Mouse (Mus musculus) cerebellum, postnatal 25 days (tissue): ENCODE measurements at regions not wholly inside any gene's neighbourhood (a gene's known extent, or its start where the extent isn't known, plus 50 kb on each side); places are given as distances from the start of the nearest gene placed in this dataset.

ENCODE experiments used
- DNase-seq, 2 experiments: peaks; one replicate each; pipeline ENCODE4 v3.0.0; 2021; ENCODE audit warnings: mixed read lengths in 2 of 2

DNA sequence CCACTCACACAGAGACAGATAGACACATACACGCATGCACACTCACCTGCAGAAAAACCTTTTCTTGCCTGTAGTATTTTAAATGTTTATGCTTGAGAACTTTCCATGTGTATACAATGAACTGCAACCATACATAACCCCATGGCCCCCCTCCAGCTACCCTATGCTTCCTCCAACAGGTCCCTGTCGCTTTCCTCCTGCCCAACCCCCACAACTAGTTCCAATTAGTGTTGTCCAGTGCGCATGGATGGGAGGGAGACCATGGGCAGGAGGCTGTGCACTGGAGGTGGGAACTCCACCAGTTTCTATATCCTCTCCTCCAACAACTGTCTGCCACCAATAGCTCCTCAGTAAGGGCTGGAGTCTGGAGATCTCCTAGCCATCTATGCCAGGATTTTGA, 82.9 kb upstream of the Jade1 start:
- no peak for DNase-seq

- DNase-seq = no peak
Measured at GRCm38 (mm10) chr3:41469106-41469505, 86.4 kb upstream of the Jade1 start.

DNA sequence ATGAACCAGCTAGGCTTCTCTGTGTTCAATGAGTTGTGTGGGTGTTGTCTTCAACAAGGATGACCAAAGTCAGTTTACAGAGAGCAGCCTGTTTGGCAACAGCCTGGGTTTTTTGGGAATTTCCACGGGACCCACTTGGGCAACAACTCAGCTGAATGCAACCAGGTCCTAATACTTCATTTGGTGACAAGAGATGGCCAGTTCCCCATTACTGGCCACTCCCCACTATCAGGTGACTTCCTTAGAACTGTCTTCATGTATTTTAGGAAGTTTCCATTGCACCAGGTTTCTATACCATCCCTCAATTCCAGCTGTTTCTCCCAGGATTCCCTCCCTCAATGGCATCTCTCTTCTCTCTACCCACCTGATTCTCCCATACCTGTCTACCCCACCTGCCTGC, 87.7 kb upstream of the Jade1 start:
- DNase-seq = no peak

DNA sequence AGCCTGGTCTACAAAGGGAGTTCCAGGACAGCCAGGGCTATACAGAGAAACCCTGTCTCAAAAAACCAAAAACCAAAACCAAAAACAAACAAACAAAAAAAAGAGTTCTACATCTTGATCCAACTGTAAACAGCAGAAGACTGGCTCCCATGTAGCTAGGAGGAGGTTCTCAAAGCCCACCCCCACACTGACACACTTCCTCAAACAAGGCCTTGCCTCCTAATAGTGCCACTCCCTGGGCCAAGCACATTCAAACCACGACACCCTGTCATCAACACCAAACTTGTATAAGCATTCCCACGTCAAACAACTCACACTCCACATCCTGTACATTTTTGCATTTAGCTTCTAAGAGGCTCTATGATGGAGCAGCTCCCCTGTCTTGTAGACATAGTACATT, 89.6 kb upstream of the Jade1 start:
- DNase-seq = no peak

- no peak for DNase-seq
Measured at GRCm38 (mm10) chr3:41462953-41463644, 92.4 kb upstream of the Jade1 start.

DNA sequence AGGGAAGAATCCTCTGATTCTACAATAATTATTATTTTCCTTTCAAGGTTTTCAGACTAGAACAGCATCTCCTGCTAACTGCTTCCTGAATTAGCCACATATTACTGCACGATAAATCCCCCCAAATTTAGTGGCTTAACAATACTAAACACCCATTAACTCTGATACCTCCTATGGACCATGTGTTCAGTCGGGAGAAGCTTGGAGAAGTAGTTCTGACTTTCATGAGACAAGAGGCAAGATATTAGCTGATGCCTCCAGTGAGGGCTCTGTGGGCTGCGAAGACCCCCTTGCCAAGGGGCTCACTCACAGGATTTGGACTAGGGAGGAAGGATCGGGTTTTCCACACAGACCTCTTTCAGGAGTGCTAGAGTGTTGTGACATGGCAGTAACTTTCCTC, 95.4 kb upstream of the Jade1 start:
- no peak for DNase-seq

GRCm38 (mm10) chr3:41458156-41458555, 97.4 kb upstream of the Jade1 start:
- no peak for DNase-seq

GRCm38 (mm10) chr3:41453525-41453924, 102.0 kb upstream of the Jade1 start:
- no peak for DNase-seq

GRCm38 (mm10) chr3:41452716-41453090, 102.8 kb upstream of the Jade1 start:
- no peak for DNase-seq

DNA sequence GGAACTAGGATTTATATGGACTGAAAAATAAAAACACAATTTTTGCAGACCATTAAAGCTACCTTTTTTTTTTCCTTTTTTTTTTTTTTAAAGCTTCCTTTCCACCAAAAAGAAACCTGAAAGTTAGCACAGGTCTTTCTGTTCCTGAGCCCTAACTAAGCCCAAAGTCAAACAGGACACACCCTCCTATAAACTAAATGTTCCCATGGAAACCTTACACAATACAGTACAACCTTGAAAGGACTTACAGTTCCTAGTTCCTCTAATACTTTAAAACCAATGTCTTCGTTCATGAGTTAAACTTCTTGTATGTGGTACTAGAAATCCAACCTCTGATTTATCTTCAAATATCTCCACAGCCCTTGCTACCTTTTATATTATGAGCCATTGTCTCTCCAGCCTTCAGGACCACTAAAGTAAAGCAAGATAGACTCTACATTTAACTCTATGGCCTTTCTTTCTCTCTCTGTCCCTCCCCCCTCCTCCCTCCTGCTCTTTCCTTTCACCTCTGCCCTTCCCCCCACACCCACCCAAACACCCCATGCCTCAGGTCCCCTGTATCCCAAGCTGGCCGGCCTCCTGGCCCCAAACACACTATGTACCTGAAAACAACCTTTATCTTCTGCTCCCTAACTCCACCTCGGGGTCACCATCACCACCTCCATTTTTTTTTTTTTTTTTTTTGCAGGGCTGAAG, 103.4 kb upstream of the Jade1 start:
- DNase-seq = no peak

GRCm38 (mm10) chr3:41450696-41451095, 104.8 kb upstream of the Jade1 start:
- DNase-seq = no peak

- DNase-seq = no peak
Measured at GRCm38 (mm10) chr3:41444243-41444753, 111.2 kb upstream of the Jade1 start.

DNA sequence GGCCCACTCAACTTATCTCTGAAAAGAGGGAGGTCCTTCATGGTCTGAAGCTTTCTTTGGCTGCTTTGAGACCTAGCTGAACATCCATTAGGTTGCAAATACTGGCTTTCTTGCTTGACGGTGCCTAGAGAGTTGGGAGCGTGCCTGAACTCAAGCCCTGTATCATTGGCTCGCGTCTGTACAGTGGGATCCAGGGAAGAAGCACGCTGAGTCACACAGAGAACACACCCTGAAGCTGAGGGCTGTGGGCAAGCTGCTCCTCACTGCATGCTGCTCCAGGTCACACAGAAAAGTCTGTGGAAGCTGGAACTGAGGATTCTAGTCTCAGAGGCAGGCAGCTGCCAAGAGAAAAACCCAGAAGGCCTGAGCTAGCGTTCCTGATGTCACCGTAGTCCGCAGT, 119.3 kb upstream of the Jade1 start:
- no peak for DNase-seq

DNA sequence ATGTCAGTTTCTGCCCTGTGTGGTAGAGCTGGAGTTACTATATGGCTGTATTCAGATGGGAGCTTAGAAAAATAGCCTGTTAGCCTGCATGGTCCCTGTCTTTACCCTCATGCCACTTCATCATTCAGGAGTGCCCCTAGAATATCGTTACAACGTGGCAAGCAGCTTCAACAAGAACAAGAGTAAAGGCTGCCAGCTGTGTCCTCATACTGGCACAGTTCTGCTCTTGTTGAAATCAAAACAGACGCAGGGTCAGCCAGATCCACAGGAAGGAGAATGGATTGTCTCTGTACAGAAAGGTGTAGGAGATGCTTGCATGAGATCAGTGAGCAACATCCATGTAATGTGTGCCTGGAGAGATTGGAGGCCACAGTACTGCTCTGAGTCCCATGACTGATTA, 122.4 kb upstream of the Jade1 start:
- no peak for DNase-seq

GRCm38 (mm10) chr3:41432376-41432775, 123.2 kb upstream of the Jade1 start:
- DNase-seq = no peak

GRCm38 (mm10) chr3:41430191-41430590, 125.3 kb upstream of the Jade1 start:
- DNase-seq = no peak

DNA sequence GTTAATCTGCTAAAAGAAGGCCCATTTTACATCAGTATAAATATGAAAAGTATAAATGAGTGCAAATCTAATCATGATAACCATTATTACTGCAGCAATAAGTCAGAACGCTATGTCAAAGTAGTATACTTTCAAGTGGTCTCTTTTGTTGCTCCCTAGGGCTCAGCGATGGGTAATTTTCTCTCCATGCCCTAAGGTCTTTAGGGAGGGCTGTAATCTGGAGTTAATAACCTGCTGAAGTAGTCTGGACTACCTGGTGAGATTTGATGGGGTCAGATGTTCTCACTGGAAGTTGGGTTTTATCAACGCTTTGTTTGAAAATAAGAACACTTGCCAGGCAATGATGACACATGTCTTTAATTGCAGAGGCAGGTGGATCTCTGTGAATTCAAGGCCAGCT, 128.6 kb upstream of the Jade1 start:
- DNase-seq = no peak

GRCm38 (mm10) chr3:41425863-41426262, 129.7 kb upstream of the Jade1 start:
- no peak for DNase-seq

- no peak for DNase-seq
Measured at GRCm38 (mm10) chr3:41424142-41424939, 131.2 kb upstream of the Jade1 start.

- DNase-seq = no peak
Measured at GRCm38 (mm10) chr3:41423630-41424029, 131.9 kb upstream of the Jade1 start.

DNA sequence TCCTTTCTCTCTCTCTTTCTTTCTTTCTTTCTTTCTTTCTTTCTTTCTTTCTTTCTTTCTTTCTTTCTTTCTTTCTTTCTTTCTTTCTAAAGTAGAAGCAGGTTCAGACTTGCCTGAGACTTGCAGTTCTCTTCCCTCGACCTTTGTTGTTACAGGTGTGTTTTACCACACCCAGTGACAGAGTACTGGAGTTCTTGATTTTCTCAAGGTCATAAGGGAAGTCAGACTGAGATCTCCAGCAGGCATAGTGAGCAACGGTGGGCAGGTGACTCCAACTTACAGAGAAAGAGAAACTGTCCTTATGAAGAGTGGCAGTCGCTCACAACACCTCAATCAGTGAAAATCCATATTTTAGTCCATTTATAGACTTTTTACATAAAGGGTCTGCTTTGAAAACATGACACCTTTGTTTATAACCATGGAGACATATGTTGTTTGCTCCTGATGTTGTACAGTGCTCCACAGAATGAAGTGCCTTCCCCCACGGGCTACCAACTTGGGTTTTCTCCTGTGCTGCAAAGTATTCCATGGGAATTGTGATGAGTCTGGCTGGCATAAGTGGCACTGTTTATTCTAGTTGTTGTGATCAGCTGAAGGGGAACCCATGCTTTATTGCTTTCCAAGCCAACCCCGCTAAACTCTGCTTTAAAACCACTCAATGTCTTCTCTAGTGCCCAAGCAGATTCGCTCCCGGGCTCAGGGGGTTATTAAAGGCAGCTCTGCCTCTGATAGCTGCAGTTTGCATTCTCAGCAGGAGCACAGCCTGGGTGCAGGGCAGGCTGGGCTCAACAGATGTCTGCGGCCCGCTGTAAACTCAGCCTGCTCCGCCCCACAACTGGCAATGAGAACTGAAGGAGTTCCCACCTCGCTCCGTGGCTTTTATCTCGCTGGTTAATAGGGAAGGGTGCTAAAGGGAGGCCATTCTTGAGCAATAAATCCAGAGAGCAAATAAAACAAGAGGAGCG, 132.6 kb upstream of the Jade1 start:
- DNase-seq = no peak

DNA sequence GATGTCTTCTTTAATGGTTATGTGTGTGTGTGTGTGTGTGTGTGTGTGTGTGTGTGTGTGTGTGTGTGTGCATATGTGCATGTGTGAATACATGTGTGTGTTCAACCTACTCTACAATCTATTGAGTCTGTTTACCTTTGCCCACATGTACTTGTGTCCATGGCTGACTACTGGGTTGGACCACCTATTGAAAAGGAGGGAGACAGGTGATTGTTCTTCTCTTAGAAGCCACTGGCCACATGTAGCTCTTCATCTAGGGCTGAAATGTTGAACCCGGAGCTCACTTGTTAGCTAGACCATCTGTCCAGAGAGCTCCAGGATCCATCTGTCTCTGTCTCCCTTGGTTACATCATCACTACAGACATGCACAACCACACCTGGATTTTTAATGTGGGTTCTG, 141.8 kb upstream of the Jade1 start:
- no peak for DNase-seq

- no peak for DNase-seq
Measured at GRCm38 (mm10) chr3:41412698-41413097, 142.8 kb upstream of the Jade1 start.
